Mouse (Mus musculus) CH12.LX (cell line): Measurements from ENCODE around the gene Fam13c. TPM values are rescaled to one million over a fixed set of nuclear protein-coding genes. Genes with fewer than 3 reads are reported as not detected.

Experiments used
- DNase-seq: peaks from one replicate; pipeline ENCODE4 v3.0.0-alpha.2; 2013; ENCODE audit errors: extremely low read depth
- H3K27ac ChIP-seq: 2 replicates; pipeline ENCODE4 v1.5.1; 2012; ENCODE audit warnings: low read depth, mild to moderate bottlenecking, control low read depth, moderate library complexity; ENCODE audit not compliant: insufficient read depth
- H3K27me3 ChIP-seq: replicated peaks from 2 replicates; pipeline ENCODE3; 2012; ENCODE audit warnings: inconsistent platforms
- H3K36me3 ChIP-seq, 2 experiments: replicated peaks in 1 of 2; 2 replicates each; pipeline versions ENCODE3 to v1.6.1; 2012; ENCODE audit warnings: inconsistent platforms in 1 of 2, low read length in 1 of 2, mild to moderate bottlenecking in 1 of 2, mixed read lengths in 1 of 2, moderate library complexity in 1 of 2; ENCODE audit not compliant: control insufficient read depth in 1 of 2, insufficient read depth in 1 of 2
- H3K4me1 ChIP-seq, 2 experiments: 2 replicates each; pipeline ENCODE4 v1.6.1; 2012; ENCODE audit warnings: inconsistent platforms in 1 of 2, moderate library complexity in 1 of 2; ENCODE audit not compliant: insufficient read depth in 2 of 2, control insufficient read depth in 1 of 2
- H3K4me2 ChIP-seq: 2 replicates; pipeline ENCODE4 v1.6.1; 2012; ENCODE audit warnings: low read depth, mild to moderate bottlenecking, control low read depth; ENCODE audit not compliant: poor library complexity, insufficient read depth, severe bottlenecking
- H3K4me3 ChIP-seq, 3 experiments: fragments of 150-350 bp in 1 of 3; sonication (generic) in 1 of 3; replicated peaks in 1 of 3; 2 replicates each; pipeline versions ENCODE3 to v1.5.1; 2011 to 2012; ENCODE audit warnings: low read depth in 2 of 3, low read length in 2 of 3, mild to moderate bottlenecking in 2 of 3, moderate library complexity in 2 of 3, control low read depth in 1 of 3, improper control_type of control experiment in 1 of 3, inconsistent platforms in 1 of 3, mixed read lengths in 1 of 3; ENCODE audit not compliant: poor library complexity in 1 of 3
- H3K79me2 ChIP-seq: replicated peaks from 2 replicates; pipeline ENCODE4 v1.6.1; 2012; ENCODE audit warnings: mild to moderate bottlenecking, moderate library complexity; ENCODE audit not compliant: control insufficient read depth, poor library complexity, insufficient read depth, severe bottlenecking; ENCODE audit errors: extremely low read depth
- H3K9ac ChIP-seq: 2 replicates; pipeline ENCODE4 v1.6.1; 2012; ENCODE audit warnings: low read depth, mild to moderate bottlenecking, control low read depth, moderate library complexity; ENCODE audit not compliant: insufficient read depth
- H3K9me3 ChIP-seq: replicated peaks from 2 replicates; pipeline ENCODE3; 2012; ENCODE audit warnings: low read length, inconsistent platforms, mixed read lengths
- CHD2 ChIP-seq: IDR thresholded peaks from 2 replicates; pipeline ENCODE4 v1.6.1; 2011; ENCODE audit warnings: low read length, improper control_type of control experiment
- ELF1 ChIP-seq: IDR thresholded peaks from 2 replicates; pipeline ENCODE4 v1.6.1; 2014; ENCODE audit warnings: low read depth, mild to moderate bottlenecking, inconsistent platforms, low read length, improper control_type of control experiment
- ETS1 ChIP-seq: conservative IDR thresholded peaks from 2 replicates; pipeline ENCODE4 v1.6.1; 2012; ENCODE audit warnings: low read depth, mild to moderate bottlenecking, inconsistent platforms, low read length, improper control_type of control experiment, moderate library complexity
- JUN ChIP-seq: IDR thresholded peaks from 2 replicates; pipeline ENCODE4 v1.6.1; 2011; ENCODE audit warnings: low read depth, mild to moderate bottlenecking, low read length, improper control_type of control experiment, moderate library complexity; ENCODE audit not compliant: insufficient read depth
- JUND ChIP-seq: conservative IDR thresholded peaks from 2 replicates; pipeline ENCODE4 v1.6.1; 2011; ENCODE audit warnings: low read depth, low read length, improper control_type of control experiment
- MAFK ChIP-seq: IDR thresholded peaks from 2 replicates; pipeline ENCODE4 v1.6.1; 2011; ENCODE audit warnings: low read length, improper control_type of control experiment; ENCODE audit not compliant: insufficient replicate concordance
- MAX ChIP-seq: IDR thresholded peaks from 2 replicates; pipeline ENCODE4 v1.6.1; 2011; ENCODE audit warnings: low read length, improper control_type of control experiment
- MAZ ChIP-seq: IDR thresholded peaks from 2 replicates; pipeline ENCODE4 v1.6.1; 2012; ENCODE audit warnings: low read depth, mild to moderate bottlenecking, inconsistent platforms, low read length, improper control_type of control experiment, moderate library complexity
- MEF2A ChIP-seq: IDR thresholded peaks from 2 replicates; pipeline ENCODE4 v1.6.1; 2014; ENCODE audit warnings: low read depth, mild to moderate bottlenecking, inconsistent platforms, low read length, improper control_type of control experiment, borderline replicate concordance
- MYC ChIP-seq: IDR thresholded peaks from 2 replicates; pipeline ENCODE4 v1.6.1; 2011; ENCODE audit warnings: low read depth, mild to moderate bottlenecking, improper control_type of control experiment, low read length
- POLR2AphosphoS2 ChIP-seq: IDR thresholded peaks from 2 replicates; pipeline ENCODE4 v1.6.1; 2011; ENCODE audit warnings: low read depth, low read length, improper control_type of control experiment
- RAD21 ChIP-seq: IDR thresholded peaks from 2 replicates; pipeline ENCODE4 v1.6.1; 2011; ENCODE audit warnings: low read depth, mild to moderate bottlenecking, low read length, improper control_type of control experiment, moderate library complexity
- SIN3A ChIP-seq: IDR thresholded peaks from 2 replicates; pipeline ENCODE4 v1.6.1; 2012; ENCODE audit warnings: low read length, improper control_type of control experiment, inconsistent platforms
- TBP ChIP-seq: conservative IDR thresholded peaks from 2 replicates; pipeline ENCODE4 v1.6.1; 2011; ENCODE audit warnings: low read depth, low read length, improper control_type of control experiment
- ZKSCAN1 ChIP-seq: IDR thresholded peaks from 2 replicates; pipeline ENCODE4 v1.6.1; 2012; ENCODE audit warnings: low read depth, inconsistent platforms, low read length, improper control_type of control experiment, borderline replicate concordance
- ZMIZ1 ChIP-seq: IDR thresholded peaks from 2 replicates; pipeline ENCODE4 v1.6.1; 2012; ENCODE audit warnings: low read depth, mild to moderate bottlenecking, inconsistent platforms, low read length, improper control_type of control experiment
- ZNF384 ChIP-seq: IDR thresholded peaks from 2 replicates; pipeline ENCODE4 v1.6.1; 2012; ENCODE audit warnings: low read depth, low read length, improper control_type of control experiment, inconsistent platforms
- dilution Hi-C: fragments of 300-500 bp; cut with MboI; formaldehyde crosslinking; loops from 2 replicates; pipeline ENCODE4 v1.14.3; 2020; ENCODE audit warnings: low sequenced_read_pairs; ENCODE audit not compliant: extremely low pct_unique_long_range_greater_than_20kb, extremely low pct_ligation_motif_present
- in situ Hi-C: fragments of 300-500 bp; cut with MboI; formaldehyde crosslinking; loops from 3 replicates; pipeline ENCODE4 v1.14.3; 2019; ENCODE audit warnings: low sequenced_read_pairs, low pct_ligation_motif_present, low pct_unique_long_range_greater_than_20kb, mixed read lengths
- polyA plus RNA-seq: library from polyadenylated mRNA; unstranded; fragments of >175 nt; gene quantifications from 2 replicates; pipeline ENCODE4 v1.2.1, GENCODE M21; 2012; ENCODE audit warnings: low read depth; ENCODE audit not compliant: insufficient read length
- total RNA-seq, 2 experiments: library from RNA; depleted of rRNA; stranded (reverse); fragments of 300-350 nt in 1 of 2; fragments of >200 nt in 1 of 2; gene quantifications; 2 replicates each; pipeline ENCODE4 v1.2.3; 2012 to 2014

Fam13c gene
- total and polyA plus RNA-seq, 3 experiments, result not detected

DNA sequence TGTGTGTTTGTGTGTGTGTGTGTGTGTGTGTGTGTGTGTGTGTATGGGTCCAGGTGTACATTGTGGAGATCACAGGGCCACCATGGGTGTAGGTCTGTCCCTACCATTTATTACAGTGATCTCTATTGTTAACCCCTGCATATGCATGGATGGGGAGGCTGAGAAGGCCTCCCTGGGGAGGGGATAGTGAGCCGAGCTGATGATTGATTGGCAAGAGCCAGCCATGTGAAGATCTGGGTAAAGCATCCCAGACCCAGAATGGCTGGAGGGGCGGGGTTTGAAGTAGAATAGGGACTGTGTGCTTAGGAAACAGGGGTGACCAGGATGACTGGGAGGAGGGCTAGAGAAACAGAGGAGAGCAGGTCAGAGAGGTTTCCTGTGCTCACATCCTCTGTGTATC lies 58.0 kb downstream of the Fam13c start:
- dilution Hi-C loops (no loop called here), in situ Hi-C loops (no loop called here)
- Histone ChIP-seq H3K79me2 (no peaks in the 10 kb centered on the region), H3K4me1 (no peaks in the 10 kb centered on the region), H3K4me2 (no peak overlapping the region), H3K9ac (no peak overlapping the region), H3K27me3 (no peaks in the 10 kb centered on the region), H3K9me3 (peaks cover 67% of the 10 kb centered on the region), H3K36me3 (no peaks in the 10 kb centered on the region), H3K27ac (no peak overlapping the region), H3K4me3 (no peak overlapping the region)
- TF ChIP-seq JUND, result no peak
- TF ChIP-seq ZKSCAN1, result no peak
- no peak for TF ChIP-seq SIN3A
- no peak for TF ChIP-seq MEF2A
- no peak for TF ChIP-seq TBP
- no peak for TF ChIP-seq ELF1
- TF ChIP-seq POLR2AphosphoS2, result no peak
- no peak for TF ChIP-seq MAFK
- TF ChIP-seq MAZ, result no peak
- TF ChIP-seq JUN, result no peak
- no peak for TF ChIP-seq RAD21
- DNase-seq, result no peak

DNA sequence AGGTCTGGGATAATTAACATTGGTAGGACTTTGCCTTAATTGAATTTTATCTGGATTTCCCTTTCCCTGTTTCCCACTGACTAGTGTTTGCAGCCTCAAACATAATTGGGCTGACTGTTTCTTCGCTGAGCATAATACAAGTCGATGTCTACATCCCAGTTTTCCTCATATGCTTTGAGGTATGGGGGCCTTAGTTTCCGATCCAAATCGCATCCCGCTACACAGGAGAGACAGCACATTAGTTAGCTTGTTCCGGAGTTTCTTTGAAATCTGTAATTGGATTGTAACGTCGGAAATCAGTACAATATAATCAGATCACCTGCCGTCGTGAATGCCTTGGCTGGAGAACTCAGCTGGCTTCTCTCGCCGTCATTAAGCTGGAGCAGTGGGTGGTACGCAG lies 59.0 kb downstream of the Fam13c start:
- no peak for TF ChIP-seq MAX
- no peak for TF ChIP-seq JUN
- TF ChIP-seq ZNF384, result no peak
- no peak for TF ChIP-seq ZKSCAN1
- no peak for TF ChIP-seq ETS1
- no peak for TF ChIP-seq MAZ
- TF ChIP-seq JUND, result no peak
- no peak for TF ChIP-seq ELF1
- no peak for TF ChIP-seq ZMIZ1
- no peak for TF ChIP-seq MYC
- no peak for TF ChIP-seq POLR2AphosphoS2
- no peak for TF ChIP-seq CHD2
- H3K27ac ChIP-seq, result no peak overlapping the region
- H3K9me3 ChIP-seq, result peaks cover 62% of the 10 kb centered on the region
- no peak overlapping the region for H3K9ac ChIP-seq
- no peaks in the 10 kb centered on the region for H3K27me3 ChIP-seq
- no peaks in the 10 kb centered on the region for H3K36me3 ChIP-seq
- no peaks in the 10 kb centered on the region for H3K4me1 ChIP-seq
- dilution Hi-C loops (no loop called here), in situ Hi-C loops (no loop called here)
- H3K4me3 ChIP-seq, result no peak overlapping the region
- no peak for DNase-seq
- H3K79me2 ChIP-seq, result no peaks in the 10 kb centered on the region
- no peak overlapping the region for H3K4me2 ChIP-seq
